Mouse (Mus musculus) urinary bladder, postnatal 10 days (tissue): Measurements from ENCODE around the gene Olfr1161.
"Not testable (repeated sequence)": the region's sequence is repeated elsewhere in the genome, so short reads cannot be mapped to it uniquely, and the experiment has no call there.

Experiments used
- DNase-seq: peaks from one replicate; pipeline ENCODE4 v3.0.0; 2022; ENCODE audit warnings: low spot score

Gene Olfr1161

GRCm38 (mm10) chr2:88022474-88022873, at the start of gene Olfr1161:
Gene Olfr1161, plus strand, starts transcription at chr2:88022774.
- not testable (repeated sequence) for DNase-seq

GRCm38 (mm10) chr2:87974563-87974962, 48.0 kb upstream of the Olfr1161 start, which contains the start of gene Olfr74:
Gene Olfr74, minus strand, starts transcription at chr2:87974663.
- no peak for DNase-seq

- DNase-seq, result no peak
Observed at GRCm38 (mm10) chr2:87989813-87990212, 32.8 kb upstream of the Olfr1161 start, which contains the start of gene Olfr1158. Gene Olfr1158, plus strand, starts transcription at chr2:87990113.

GRCm38 (mm10) chr2:88007515-88008318, 14.9 kb upstream of the Olfr1161 start, which contains the start of gene Olfr1160:
Gene Olfr1160, minus strand, starts transcription at chr2:88008268.
- no peak for DNase-seq

GRCm38 (mm10) chr2:88037599-88037998, 15.0 kb downstream of the Olfr1161 start, which contains the start of gene Olfr73:
Gene Olfr73, minus strand, starts transcription at chr2:88037699.
- no peak for DNase-seq

GRCm38 (mm10) chr2:88051029-88051428, 28.5 kb downstream of the Olfr1161 start, which contains the start of gene Olfr1162:
Gene Olfr1162, minus strand, starts transcription at chr2:88051129.
- DNase-seq, result no peak

- DNase-seq, result no peak
Observed at GRCm38 (mm10) chr2:88063587-88063986, 41.0 kb downstream of the Olfr1161 start.

GRCm38 (mm10) chr2:88071730-88072129, 49.2 kb downstream of the Olfr1161 start, which contains the start of gene Olfr1163:
Gene Olfr1163, minus strand, starts transcription at chr2:88071830.
- DNase-seq, result no peak
